Mouse (Mus musculus) liver, postnatal 0 days (tissue): ENCODE data around the gene Smarcd3.

ENCODE experiments used
- CTCF ChIP-seq: sonication (generic); IDR thresholded peaks from 2 replicates; pipeline ENCODE4 v1.5.1; 2016; ENCODE audit warnings: antibody characterized with exemption, low read depth
- EP300 ChIP-seq: IDR thresholded peaks from 2 replicates; pipeline ENCODE4 v1.6.1; 2016; ENCODE audit warnings: antibody characterized with exemption, low read depth, mild to moderate bottlenecking

GRCm38 (mm10) chr5:24593928-24594327 is 30.3 kb downstream of the Smarcd3 start:
- TF ChIP-seq CTCF (no peak), EP300 (no peak)
